Mouse (Mus musculus): Measurements from ENCODE around the gene Vpreb3.

The Vpreb3 gene

DNA sequence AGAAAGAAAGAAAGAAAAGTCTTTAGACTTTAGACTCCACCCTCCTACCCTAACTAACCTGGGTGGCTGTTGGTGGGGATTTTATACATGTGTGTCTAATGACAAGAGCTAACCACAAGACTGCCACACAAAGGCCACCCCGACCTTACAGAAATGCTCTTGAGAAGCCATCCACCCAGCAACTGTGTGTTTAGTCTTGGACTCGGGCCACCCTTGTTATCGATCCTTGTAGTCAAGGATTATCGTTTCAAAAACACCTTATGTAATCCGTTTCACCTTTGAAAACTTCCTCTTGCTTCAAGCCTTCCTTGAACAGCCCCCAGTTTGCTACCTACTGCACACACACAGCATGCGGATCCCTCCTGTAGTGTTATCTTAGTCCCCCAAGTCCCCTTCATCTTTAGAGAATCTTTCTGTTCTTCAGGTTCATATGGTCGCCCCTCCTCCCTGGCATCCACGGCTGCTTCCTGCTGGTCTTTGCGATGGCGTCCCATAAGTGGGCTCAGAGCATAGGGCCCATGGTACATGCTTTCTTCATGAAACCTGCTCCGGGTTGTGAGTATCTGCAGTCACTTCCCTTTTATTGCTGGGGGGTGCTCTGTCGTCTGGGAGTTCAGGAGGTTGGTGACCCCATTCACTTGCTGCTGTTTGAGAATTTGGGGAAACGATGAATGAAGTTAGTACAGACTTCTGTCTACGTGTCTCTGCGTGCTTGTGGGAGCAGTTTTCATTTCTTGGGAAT, at the start of gene Vpreb3:
Gene Vpreb3 (plus strand): TSS at position 322 of the 742 bp plus-strand sequence.
- DNase-seq (ENCODE audit: low spot score) = no peak

DNA sequence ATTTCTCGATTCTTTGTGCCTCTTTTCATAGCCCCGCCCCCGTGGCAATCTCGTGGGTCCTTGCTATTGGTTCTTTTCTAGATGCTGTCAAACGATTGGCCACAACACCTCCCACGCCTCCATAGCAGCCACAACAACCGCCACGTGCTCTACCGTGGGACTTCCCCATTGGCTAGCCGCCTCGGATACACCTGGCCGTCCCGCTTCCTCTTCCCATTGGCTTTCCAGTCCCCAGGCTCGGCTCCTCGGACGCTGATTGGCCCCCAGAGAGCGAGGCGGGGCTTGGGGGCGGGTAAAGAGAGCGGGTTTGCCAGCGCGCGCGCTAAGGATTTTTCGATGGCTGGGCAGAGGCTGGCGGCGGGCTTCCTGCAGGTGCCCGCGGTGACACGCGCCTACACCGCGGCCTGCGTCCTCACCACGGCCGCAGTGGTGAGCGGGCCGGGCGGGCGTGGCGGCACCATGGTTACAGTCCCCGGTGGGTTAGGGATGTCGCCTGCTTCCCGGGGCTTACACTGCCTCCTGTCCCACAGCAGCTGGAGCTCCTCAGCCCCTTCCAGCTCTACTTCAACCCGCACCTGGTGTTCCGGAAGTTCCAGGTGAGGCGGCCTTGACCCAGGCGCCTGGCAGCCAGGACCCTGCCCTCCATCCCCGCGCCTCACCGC, 49.6 kb upstream of the Vpreb3 start, which contains the start of gene Derl3:
Gene Derl3 (plus strand): TSS at position 325 of the 662 bp plus-strand sequence.
- peak; percentile 98 for DNase-seq (ENCODE audit: low spot score)

DNA sequence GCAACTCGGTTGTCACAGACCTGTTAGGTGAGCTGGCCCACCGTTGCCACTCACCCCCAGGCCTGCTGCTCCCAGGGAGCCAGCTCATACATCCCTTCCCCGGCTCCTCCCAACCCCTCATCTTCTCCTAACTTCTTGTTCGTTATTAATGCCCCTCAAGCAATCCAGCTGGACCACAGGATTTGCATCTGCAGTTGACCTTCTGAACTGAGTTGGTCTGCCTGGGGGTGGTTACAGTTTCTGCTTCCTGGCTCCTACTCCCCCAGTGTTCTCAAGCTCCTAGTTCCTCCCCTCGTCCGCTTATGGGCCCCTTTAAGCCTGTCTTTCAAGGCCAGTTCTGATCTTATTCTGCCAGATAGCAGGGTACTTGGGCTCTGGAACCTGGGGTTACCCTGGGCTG, 48.3 kb upstream of the Vpreb3 start:
- no peak for DNase-seq (ENCODE audit: low spot score)

DNA sequence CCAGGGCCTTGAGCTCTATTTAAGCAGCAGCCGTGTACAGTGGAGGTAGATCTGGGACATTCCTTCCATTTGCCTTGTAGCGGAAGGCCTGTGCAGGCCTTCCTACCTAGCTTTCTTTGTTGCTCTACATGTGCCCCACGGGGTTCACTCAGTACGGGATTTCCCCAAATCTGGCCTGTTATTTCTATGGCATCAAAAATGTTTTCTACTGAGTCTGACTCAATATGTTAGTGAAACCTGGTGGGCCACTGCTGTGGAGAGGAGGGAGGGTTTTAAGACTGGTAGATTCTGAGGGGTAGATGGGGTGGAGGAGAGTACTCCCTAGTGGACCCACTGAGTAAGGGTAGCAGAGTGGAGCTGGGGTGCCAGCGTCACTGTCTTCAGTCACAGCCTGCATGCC, 47.1 kb upstream of the Vpreb3 start:
- no peak for DNase-seq (ENCODE audit: low spot score)

DNA sequence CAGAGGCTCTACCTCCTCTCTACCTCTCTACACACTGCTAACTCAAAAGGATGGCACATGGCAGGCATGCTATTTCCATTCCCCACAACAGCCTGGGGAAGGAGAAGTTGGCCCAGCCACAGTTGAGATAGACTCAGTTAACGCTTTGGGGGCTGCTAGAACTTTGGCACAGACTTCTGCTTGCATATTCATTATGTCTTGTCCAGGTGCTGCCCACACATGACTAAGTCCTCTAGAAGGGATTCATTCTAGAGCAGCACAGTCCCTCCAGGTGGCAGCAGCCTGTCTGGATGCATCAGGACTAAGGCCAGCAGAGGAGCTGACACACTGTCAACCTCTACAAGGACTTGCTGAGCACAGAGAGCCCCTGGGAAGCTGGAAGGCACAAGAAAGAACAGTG, 46.6 kb upstream of the Vpreb3 start:
- DNase-seq (ENCODE audit: low spot score) = no peak

DNA sequence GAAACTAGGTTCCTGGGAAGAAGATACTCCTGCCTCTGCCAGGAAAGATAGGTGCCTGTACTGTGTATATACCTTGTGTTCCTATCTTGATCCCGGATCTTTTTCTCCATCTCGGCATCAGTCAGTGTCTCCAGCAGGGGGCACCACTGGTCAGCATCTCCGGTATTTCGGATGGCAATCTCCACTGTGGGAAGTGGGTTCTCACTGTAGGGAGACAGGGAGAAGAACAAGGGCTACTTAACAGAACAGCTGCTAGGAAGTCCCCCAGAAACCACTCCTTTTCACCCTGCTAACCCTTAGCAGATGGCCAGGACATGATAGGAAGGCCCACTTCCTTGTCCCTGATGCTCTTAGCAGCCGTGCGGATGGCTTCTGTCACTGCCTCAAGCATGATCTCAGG, 45.5 kb upstream of the Vpreb3 start:
- peak; percentile 75 for DNase-seq (ENCODE audit: low spot score)

DNA sequence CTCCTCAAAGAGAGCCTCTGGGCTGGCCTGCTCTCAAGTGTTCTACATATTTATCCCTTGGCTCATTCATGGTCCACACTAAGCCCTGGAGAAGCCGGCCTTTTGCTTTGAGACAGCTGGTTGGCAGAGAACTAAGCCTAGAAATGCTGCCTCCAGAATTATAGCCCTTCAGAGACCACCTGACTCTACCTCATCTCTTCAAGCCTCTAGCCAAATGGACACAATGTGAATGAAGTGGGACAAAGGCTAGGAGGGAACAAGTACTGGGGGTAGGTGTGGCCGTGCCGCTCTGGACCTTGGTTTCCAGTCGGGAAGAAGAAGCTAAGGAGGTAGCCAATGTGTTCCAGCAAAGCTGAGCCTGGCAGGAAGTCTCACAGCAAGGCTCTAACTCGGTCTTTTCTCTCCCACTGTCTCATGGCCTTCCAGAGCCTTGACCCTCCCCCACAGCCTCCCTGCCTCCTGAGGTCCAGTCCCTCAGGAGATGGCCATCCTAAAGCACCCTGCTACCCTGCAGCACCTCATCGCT, 44.8 kb upstream of the Vpreb3 start:
- no peak for DNase-seq (ENCODE audit: low spot score)

DNA sequence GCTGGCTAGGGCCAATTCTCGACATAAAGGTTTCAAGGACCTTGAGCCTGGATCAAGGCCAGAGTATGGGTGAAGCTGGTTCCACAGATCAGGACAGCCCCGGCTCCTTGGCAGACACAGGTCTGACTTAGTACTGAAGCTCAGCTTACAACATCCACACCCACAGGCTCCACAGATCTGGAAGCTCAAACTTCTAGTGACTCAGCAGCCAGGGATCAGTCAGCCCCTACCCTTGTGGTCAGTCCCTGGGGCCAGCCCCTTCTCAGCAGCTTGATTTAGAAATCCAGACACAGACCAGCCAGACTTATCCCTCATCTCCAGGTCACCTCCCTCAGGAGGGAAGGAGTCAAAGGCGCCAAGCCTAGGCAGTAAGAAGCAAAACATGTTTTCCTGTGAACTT, 44.0 kb upstream of the Vpreb3 start:
- no peak for DNase-seq (ENCODE audit: low spot score)

DNA sequence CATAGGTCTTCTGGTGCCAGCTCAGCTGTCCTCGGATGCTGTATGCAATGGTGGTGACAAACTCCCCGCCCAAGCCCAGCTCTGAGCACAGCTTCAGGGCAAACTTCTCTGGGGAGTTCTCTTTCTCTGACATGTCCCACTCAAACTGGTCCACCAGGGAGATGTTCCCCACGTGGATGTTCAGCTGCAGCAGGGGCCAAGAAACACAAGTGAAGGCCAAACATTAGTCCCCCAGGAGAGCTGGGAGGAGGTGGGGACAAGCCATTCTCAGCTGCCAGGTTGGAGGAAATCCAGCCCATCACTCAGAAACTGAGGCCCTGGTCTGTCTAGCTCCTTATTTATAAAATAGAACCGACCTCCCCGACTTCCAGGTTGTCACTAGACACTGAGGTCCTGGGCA, 38.5 kb upstream of the Vpreb3 start:
- DNase-seq (ENCODE audit: low spot score) = no peak

DNA sequence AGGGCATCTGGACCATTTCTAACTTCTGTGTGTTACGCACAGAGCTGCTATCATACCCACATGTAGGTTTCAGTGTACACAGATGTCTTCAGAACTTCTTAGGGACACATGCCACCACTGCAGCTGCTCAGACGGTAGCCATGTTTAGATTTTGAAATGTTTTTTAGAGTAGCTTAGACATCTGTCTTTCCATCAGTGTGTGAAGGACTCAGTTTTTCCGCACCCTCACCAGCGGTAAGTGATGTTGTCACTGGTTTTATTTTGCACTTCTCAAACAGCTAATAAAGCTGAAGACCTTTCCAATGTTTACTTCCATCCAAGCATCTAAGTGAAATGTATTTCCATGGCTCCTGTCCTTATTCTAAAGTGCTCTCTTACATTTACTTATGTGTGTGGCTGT, 36.0 kb upstream of the Vpreb3 start:
- no peak for DNase-seq (ENCODE audit: low spot score)

DNA sequence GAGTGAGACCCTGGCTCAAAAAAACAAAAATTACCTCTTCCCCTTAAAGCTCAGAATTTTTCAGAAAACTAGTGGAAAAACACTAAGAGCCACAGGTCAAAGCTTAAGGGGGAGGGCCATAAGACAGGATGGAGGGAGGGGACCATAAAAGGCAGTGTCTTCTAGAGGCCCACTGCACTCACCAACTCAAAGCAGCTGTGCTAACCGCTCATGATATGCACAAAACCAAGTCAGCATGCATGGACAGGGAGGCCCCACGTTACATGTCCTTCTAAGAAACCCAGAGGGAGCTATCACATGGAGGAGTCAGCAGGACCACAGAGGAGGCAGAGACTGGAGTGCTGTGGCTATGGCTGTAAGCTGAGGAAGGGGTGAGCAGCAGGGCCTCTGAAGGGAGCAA, 32.2 kb upstream of the Vpreb3 start:
- no peak for DNase-seq (ENCODE audit: low spot score)

DNA sequence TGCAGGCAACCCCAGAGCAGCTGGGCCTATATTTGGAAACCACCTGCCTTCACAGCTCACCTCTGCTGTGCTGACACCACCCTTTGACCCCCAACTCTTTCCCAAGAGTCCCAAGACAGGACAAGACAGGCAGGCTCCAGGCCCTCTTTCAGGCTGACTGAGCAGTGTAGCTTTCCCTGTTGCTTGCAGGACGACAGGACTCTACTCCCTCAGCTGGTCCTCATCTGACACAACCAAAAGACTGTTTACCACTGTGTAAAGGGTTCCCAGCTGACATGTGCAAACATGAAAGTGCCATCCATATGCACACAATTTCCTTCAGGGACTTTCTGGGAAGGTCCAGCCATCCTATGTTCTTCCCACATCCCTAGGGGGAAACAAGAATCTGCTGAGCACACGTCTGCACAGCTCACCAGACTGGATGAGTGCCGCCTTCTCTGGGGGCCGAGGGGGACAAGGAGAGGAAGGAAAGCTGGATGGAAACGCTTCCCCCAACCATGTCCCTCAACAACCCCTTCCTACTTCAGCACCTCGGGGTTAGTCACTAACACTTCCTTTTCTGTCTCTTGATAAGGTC, 29.8 kb upstream of the Vpreb3 start:
- no peak for DNase-seq (ENCODE audit: low spot score)

DNA sequence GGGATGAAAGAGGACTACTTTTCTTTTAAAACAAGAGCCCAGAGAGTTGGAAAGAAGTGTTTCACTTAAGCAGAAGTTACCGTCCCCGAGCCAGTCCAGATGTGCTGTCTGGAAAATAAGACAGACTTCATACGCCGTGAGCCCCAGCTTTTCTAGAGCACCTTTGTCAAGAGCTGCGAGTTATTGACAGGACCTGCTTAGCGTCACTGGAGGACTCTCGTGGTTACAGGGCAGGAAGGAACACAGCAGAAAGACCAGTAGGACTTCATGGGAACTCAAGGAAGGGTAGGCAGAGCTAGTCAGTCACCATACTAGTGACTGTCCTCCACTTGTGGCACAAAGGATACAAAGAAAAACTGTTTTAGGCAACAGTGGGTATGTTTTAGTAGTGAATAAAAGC, 27.3 kb upstream of the Vpreb3 start:
- DNase-seq (ENCODE audit: low spot score) = no peak

DNA sequence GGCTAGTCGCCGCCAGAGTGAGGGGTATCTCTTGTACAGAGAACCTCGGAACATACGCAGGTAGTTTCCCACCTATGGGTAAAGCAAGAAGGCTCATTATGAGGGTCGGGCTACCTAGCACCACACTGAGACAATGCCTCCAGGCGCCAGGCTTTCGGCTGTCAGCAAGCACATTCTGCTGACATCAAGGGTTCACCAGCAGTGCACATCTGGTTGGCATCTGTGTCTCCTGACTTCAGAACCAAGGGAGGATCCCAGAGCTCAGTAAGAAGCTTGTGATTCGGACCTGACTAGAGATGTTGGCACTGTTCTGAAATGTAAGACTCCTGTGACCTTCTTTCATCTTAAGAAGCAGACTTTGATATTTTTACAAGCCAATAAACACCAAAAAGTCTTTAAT, 26.0 kb upstream of the Vpreb3 start:
- DNase-seq (ENCODE audit: low spot score) = peak; percentile 39

DNA sequence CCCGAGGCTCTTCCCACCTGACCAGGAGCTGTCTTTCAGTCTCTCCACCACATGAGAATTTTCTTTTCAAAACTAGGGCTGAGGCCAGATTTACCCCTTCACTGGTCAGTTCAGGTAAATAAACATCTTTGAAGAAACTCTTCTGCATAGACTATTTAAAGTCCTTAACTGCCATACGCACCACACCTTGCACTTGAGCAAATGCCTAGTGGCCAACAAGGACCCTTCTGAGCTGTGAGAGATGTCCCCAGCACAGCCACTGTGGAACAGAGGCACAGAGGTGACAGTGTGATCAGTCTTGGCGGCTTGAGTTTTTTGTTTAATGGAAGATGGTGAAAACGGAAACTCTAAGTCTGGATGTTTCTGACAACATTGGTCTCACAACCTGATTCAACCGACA, 23.8 kb upstream of the Vpreb3 start:
- no peak for DNase-seq (ENCODE audit: low spot score)

DNA sequence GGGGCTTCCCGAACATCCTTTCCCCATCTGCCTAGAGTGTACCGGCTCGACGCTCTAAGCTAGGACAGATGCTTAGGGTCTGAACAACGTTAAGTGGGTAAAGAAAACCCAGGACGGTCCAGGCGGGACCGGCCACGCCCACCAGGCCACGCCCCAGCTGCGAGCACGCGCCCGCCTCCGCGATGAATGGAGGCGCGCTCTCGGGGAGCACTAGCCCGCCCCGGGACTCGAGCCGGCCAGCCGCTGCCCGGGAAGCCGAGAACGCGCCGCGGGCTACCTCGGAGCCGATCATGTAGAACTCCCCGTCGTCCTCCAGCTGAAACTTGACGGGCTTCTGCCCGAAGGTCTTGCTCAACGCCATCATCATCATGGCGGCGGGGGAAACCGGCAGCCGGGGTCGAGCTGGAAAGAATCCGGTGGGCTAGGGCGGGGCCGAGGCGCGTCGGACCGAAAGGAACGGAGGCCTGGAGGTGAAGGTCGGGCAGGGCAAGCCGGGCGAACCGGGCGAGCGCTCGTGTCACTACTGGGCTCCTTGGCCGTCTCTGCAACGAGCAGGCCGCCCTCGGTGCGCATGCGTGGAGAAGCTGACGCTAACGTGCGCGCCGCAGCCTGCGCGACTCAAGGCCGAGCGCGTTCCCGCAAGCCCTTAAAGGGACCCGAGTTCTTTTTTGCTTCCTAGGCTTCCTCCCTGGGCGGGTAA, 21.7 kb upstream of the Vpreb3 start, which contains the start of gene Smarcb1:
Gene Smarcb1 (minus strand): TSS at position 592 of the 700 bp plus-strand sequence.
- DNase-seq (ENCODE audit: low spot score) = peak; percentile 99

DNA sequence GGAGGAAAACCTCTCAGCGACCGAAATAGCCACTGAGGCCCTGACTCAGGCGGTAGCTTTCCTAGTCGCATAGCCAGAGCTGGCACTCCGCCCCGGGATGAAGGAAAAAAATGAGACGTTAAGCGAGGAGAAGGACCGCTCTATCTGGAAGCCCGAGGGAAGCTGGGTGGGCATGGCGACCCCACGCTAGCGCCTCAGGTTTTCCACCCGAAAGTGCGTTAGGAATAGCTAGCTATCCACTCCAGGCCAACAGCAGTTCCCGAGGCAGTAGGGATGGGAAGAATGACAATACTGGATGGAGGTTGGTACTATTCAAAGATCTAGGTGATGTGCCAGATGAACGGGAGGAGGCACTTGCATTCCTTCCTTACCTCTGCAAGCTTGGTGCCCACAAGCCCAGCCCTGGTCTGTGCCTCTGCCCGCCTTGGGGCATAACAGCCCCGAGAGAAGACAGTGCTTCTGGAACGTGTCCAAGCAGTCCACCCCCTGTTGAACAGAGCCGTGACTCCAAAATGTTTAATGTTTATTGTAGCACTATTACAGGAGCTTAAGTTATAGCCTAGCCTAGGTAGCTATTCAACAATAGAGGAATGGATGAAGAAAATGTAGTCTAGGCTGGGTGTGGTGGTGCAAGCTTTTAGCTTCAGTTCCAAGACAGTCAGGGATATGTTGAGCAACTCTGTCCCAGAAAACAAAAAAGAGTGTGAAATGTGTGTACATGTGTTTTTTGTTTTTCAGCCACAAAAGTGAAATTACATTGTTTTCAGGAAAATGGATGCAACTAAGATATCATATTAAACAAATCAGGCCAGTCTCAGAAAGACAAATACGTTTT, 20.9 kb upstream of the Vpreb3 start:
- no peak for DNase-seq (ENCODE audit: low spot score)

DNA sequence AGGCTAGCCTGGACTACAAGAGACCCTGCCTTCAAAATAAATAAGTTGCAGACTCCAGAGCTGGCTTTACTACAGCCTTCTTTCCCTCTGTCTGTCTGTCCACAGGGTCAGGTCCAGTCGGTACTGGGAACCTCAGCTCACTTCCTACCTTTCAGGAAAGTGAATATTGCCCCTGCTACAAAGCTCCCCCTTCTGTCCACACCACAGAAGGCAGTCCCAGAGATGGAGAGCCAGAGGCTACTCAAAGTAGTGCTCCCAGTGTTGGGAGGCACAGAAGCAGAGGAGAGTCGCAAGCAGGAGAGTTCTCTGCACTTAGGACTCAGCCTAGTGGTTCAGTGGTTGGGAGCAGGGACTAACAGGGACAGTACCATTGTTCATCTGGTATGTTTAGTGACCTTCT, 18.5 kb upstream of the Vpreb3 start:
- DNase-seq (ENCODE audit: low spot score) = no peak

DNA sequence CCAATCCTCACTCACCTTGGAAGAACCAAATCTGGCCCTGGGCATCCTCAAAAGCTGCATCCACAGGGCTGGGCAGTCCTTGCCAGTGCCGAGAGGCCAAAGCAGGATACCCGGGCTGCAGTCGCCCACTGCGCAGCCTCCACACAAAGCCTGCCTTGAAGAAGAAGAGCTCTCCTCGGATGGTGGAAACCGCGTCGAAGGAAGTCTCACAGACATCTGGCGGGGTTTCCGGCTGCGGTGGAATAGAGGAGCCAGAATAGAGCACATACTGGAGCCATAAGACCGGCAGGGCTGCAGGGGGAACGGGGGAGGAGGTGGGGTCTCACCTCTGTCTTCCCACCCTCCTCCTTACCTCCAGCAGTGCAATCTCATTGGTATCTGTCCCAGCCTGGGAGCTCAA, 16.5 kb upstream of the Vpreb3 start:
- DNase-seq (ENCODE audit: low spot score) = no peak

DNA sequence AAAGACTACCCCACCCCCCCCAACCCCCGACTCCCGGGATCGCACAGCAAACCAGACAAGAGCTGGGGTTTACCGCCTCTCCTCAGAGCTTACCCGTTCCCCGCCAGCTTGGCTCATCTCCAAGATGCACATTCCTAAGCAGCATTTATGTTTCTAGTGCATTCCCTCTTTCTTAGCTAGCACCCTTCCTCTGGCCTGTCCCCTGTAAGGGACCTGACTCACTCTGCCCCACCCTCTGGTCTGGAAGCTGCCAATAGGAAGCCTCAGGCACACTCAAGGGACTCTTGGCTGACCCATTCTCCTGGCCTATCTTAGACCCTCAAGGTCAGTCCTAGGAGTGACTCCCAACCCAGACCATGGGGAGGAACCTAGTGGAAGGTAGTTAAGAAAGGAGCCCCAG, 12.6 kb upstream of the Vpreb3 start:
- DNase-seq (ENCODE audit: low spot score) = no peak

DNA sequence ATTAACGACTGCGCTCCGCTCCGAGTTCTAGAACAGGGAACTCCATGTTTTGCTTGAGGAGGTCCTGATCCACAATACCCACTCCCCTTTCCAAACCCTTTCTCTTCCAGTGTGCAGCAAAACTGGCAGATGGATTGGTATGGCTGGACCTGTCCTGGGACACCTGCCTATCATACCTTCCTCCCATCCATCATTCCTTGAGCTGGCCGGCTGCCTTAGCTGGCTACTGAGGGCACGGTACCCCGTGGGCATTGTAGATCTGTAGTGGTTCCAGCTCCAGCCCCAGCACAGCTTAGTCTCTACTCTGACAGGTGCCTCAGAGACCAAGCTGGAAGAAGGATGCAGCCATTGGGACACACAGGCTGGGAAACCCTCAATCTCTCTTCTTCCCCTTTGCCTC, 11.5 kb upstream of the Vpreb3 start:
- no peak for DNase-seq (ENCODE audit: low spot score)
